Mouse (Mus musculus): ENCODE results near the gene Upf3a.

DNA sequence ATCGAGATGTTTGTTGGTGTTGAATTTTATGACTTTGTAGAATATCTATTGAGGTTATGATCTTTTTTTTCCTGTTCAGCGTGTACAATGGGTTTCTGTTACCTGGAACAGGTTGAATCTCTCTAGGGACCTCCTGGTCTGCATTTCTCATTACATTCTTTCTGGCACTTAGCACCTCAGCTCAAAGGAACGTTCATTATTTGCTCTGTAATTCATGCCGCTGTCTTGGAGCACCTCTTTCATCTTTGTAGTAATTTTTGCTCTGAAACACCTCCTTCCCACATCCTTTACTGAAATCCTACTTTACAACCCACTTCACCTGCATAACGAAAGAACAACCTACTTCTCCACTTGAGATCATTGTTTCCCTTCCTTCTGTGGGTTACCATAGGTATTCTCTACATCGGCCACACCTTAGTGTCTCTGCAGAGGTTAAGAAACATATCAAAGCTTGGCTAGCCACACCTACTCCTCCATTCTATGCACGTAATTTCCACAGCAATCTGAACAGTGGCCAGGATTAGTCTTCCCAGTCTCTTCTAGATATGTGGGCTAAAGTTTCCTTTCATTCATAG lies 43.3 kb downstream of the Upf3a start:
- TF ChIP-seq CTCF (IDR thresholded peaks at IDR 0.05; ENCODE audit: control insufficient read depth, insufficient read depth, insufficient replicate concordance, low read depth, low read length) (no peak), POLR2A (IDR thresholded peaks at IDR 0.05; ENCODE audit: control insufficient read depth, low read depth, low read length) (no peak)
